Mouse (Mus musculus): ENCODE results near the gene Psenen.

GRCm38 (mm10) chr7:30588676-30589434, 25.4 kb upstream of the Psenen start, which contains the start of gene Kmt2b:
- TF ChIP-seq CTCF (IDR thresholded peaks at IDR 0.05; ENCODE audit: extremely low read depth, insufficient read length, insufficient replicate concordance, low read depth, low read length) (no peak), POLR2A (IDR thresholded peaks at IDR 0.05; ENCODE audit: low read depth, low read length) (peak; percentile 71)
